Mouse (Mus musculus) MEL (cell line): ENCODE data around the gene Asap3. TPM values are rescaled to one million over a fixed set of nuclear protein-coding genes. Genes with fewer than 3 reads are reported as not detected.

Experiments used
- DNase-seq: peaks from one replicate; pipeline ENCODE4 v3.0.0; 2011; ENCODE audit warnings: low read depth, low spot score
- H3K27ac ChIP-seq: 2 replicates; pipeline ENCODE4 v1.5.1; 2012; ENCODE audit warnings: low read depth, mild to moderate bottlenecking, control low read depth, low read length, moderate library complexity; ENCODE audit not compliant: control insufficient read depth
- H3K27me3 ChIP-seq, 2 experiments: fragments of 150-350 bp in 1 of 2; sonication (generic) in 1 of 2; 2 replicates each; pipeline ENCODE4 v1.6.1; 2012; ENCODE audit warnings: low read length in 2 of 2, mild to moderate bottlenecking in 2 of 2, improper control_type of control experiment in 1 of 2, moderate library complexity in 1 of 2; ENCODE audit not compliant: insufficient read depth in 2 of 2, control insufficient read depth in 1 of 2
- H3K36me3 ChIP-seq, 2 experiments: 2 replicates each; pipeline ENCODE4 v1.6.1; 2012 to 2014; ENCODE audit warnings: low read length in 2 of 2, improper control_type of control experiment in 1 of 2, inconsistent platforms in 1 of 2, mild to moderate bottlenecking in 1 of 2; ENCODE audit not compliant: insufficient read depth in 2 of 2, control insufficient read depth in 1 of 2
- H3K4me1 ChIP-seq, 2 experiments: fragments of 150-350 bp in 1 of 2; sonication (generic) in 1 of 2; 2 replicates each; pipeline ENCODE4 v1.6.1; 2012; ENCODE audit warnings: low read length in 2 of 2, improper control_type of control experiment in 1 of 2, mild to moderate bottlenecking in 1 of 2; ENCODE audit not compliant: insufficient read depth in 2 of 2, control insufficient read depth in 1 of 2
- H3K4me3 ChIP-seq, 2 experiments: fragments of 150-350 bp in 1 of 2; sonication (generic) in 1 of 2; 2 replicates each; pipeline ENCODE4 v1.5.1; 2012; ENCODE audit warnings: low read depth in 2 of 2, low read length in 2 of 2, mild to moderate bottlenecking in 2 of 2, moderate library complexity in 2 of 2, control low read depth in 1 of 2, improper control_type of control experiment in 1 of 2; ENCODE audit not compliant: control insufficient read depth in 1 of 2, insufficient read depth in 1 of 2
- H3K79me2 ChIP-seq: 2 replicates; pipeline ENCODE4 v1.6.1; 2012; ENCODE audit warnings: mild to moderate bottlenecking, low read length, moderate library complexity; ENCODE audit not compliant: control insufficient read depth, poor library complexity, insufficient read depth
- H3K9ac ChIP-seq: 2 replicates; pipeline ENCODE4 v1.6.1; 2012; ENCODE audit warnings: low read depth, mild to moderate bottlenecking, control low read depth, low read length, moderate library complexity; ENCODE audit not compliant: control insufficient read depth, poor library complexity, severe bottlenecking
- H3K9me3 ChIP-seq: fragments of 150-350 bp; sonication (generic); replicated peaks from 2 replicates; pipeline ENCODE4 v1.6.1; 2012; ENCODE audit warnings: mild to moderate bottlenecking, low read length, improper control_type of control experiment, moderate library complexity; ENCODE audit not compliant: insufficient read depth
- BHLHE40 ChIP-seq: IDR thresholded peaks from 2 replicates; pipeline ENCODE4 v1.6.1; 2012; ENCODE audit warnings: low read depth, mild to moderate bottlenecking, inconsistent platforms, low read length, improper control_type of control experiment, borderline replicate concordance
- CHD1 ChIP-seq: IDR thresholded peaks from 2 replicates; pipeline ENCODE4 v1.6.1; 2012; ENCODE audit warnings: low read depth, mild to moderate bottlenecking, inconsistent platforms, low read length, improper control_type of control experiment
- CHD2 ChIP-seq: IDR thresholded peaks from 2 replicates; pipeline ENCODE4 v1.6.1; 2011; ENCODE audit warnings: low read length, improper control_type of control experiment
- CTCF ChIP-seq, 3 experiments: IDR thresholded peaks in 2 of 3; conservative IDR thresholded peaks in 1 of 3; 2 replicates each; pipeline ENCODE4 v1.5.1; 2011 to 2012; ENCODE audit warnings: low read length in 3 of 3, low read depth in 2 of 3, mild to moderate bottlenecking in 2 of 3, improper control_type of control experiment in 1 of 3, inconsistent platforms in 1 of 3, mixed read lengths in 1 of 3, moderate library complexity in 1 of 3; ENCODE audit not compliant: control insufficient read depth in 1 of 3, insufficient read depth in 1 of 3, poor library complexity in 1 of 3, severe bottlenecking in 1 of 3
- E2F4 ChIP-seq: IDR thresholded peaks from 2 replicates; pipeline ENCODE4 v1.6.1; 2011; ENCODE audit warnings: low read depth, low read length, improper control_type of control experiment, borderline replicate concordance
- ELF1 ChIP-seq: IDR thresholded peaks from 2 replicates; pipeline ENCODE4 v1.6.1; 2014; ENCODE audit warnings: low read depth, mild to moderate bottlenecking, inconsistent platforms, low read length, improper control_type of control experiment, moderate library complexity
- EP300 ChIP-seq, 2 experiments: IDR thresholded peaks; 2 replicates each; pipeline ENCODE4 v1.6.1; 2011; ENCODE audit warnings: improper control_type of control experiment in 2 of 2, low read length in 2 of 2, low read depth in 1 of 2, mild to moderate bottlenecking in 1 of 2
- ETS1 ChIP-seq: IDR thresholded peaks from 2 replicates; pipeline ENCODE4 v1.6.1; 2012; ENCODE audit warnings: low read depth, mild to moderate bottlenecking, inconsistent platforms, low read length, improper control_type of control experiment, moderate library complexity
- GABPA ChIP-seq: IDR thresholded peaks from 2 replicates; pipeline ENCODE4 v1.6.1; 2012; ENCODE audit warnings: low read depth, mild to moderate bottlenecking, inconsistent platforms, low read length, improper control_type of control experiment, moderate library complexity
- GATA1 ChIP-seq: IDR thresholded peaks from 2 replicates; pipeline ENCODE4 v1.6.1; 2011; ENCODE audit warnings: low read depth, low read length, improper control_type of control experiment
- HCFC1 ChIP-seq: IDR thresholded peaks from 2 replicates; pipeline ENCODE4 v1.6.1; 2012; ENCODE audit warnings: low read depth, mild to moderate bottlenecking, inconsistent platforms, low read length, improper control_type of control experiment, moderate library complexity
- JUND ChIP-seq: IDR thresholded peaks from 2 replicates; pipeline ENCODE4 v1.6.1; 2011; ENCODE audit warnings: low read depth, mild to moderate bottlenecking, improper control_type of control experiment, low read length
- KAT2A ChIP-seq: conservative IDR thresholded peaks from 2 replicates; pipeline ENCODE4 v1.6.1; 2012; ENCODE audit warnings: low read depth, low read length, improper control_type of control experiment, inconsistent platforms
- MAFK ChIP-seq: IDR thresholded peaks from 2 replicates; pipeline ENCODE4 v1.6.1; 2011; ENCODE audit warnings: low read depth, mild to moderate bottlenecking, low read length, improper control_type of control experiment, borderline replicate concordance
- MAZ ChIP-seq: IDR thresholded peaks from 2 replicates; pipeline ENCODE4 v1.6.1; 2012; ENCODE audit warnings: low read depth, mild to moderate bottlenecking, inconsistent platforms, low read length, improper control_type of control experiment
- MEF2A ChIP-seq: IDR thresholded peaks from 2 replicates; pipeline ENCODE4 v1.6.1; 2014; ENCODE audit warnings: low read depth, mild to moderate bottlenecking, inconsistent platforms, low read length, improper control_type of control experiment; ENCODE audit not compliant: poor library complexity, insufficient replicate concordance, severe bottlenecking; ENCODE audit errors: extremely low read depth
- MXI1 ChIP-seq: IDR thresholded peaks from 2 replicates; pipeline ENCODE4 v1.6.1; 2011; ENCODE audit warnings: mild to moderate bottlenecking, low read depth, low read length, improper control_type of control experiment
- MYB ChIP-seq: IDR thresholded peaks from 2 replicates; pipeline ENCODE4 v1.6.1; 2011; ENCODE audit warnings: mild to moderate bottlenecking, low read depth, low read length, improper control_type of control experiment
- MYC ChIP-seq: IDR thresholded peaks from 2 replicates; pipeline ENCODE4 v1.6.1; 2011; ENCODE audit warnings: low read depth, mild to moderate bottlenecking, low read length, improper control_type of control experiment, moderate library complexity
- NELFE ChIP-seq: IDR thresholded peaks from 2 replicates; pipeline ENCODE4 v1.6.1; 2011; ENCODE audit warnings: low read depth, low read length, improper control_type of control experiment
- NRF1 ChIP-seq: IDR thresholded peaks from 2 replicates; pipeline ENCODE4 v1.6.1; 2014; ENCODE audit warnings: low read depth, mild to moderate bottlenecking, inconsistent platforms, low read length, improper control_type of control experiment, moderate library complexity; ENCODE audit not compliant: poor library complexity, insufficient read depth, severe bottlenecking
- POLR2A ChIP-seq, 2 experiments: IDR thresholded peaks; 2 replicates each; pipeline ENCODE4 v1.6.1; 2011 to 2012; ENCODE audit warnings: low read length in 2 of 2, mild to moderate bottlenecking in 2 of 2, control low read depth in 1 of 2, improper control_type of control experiment in 1 of 2, low read depth in 1 of 2, moderate library complexity in 1 of 2; ENCODE audit not compliant: control insufficient read depth in 1 of 2, insufficient read depth in 1 of 2, poor library complexity in 1 of 2
- POLR2AphosphoS2 ChIP-seq: IDR thresholded peaks from 2 replicates; pipeline ENCODE4 v1.6.1; 2011; ENCODE audit warnings: low read length, improper control_type of control experiment
- POLR2AphosphoS5 ChIP-seq: IDR thresholded peaks from 2 replicates; pipeline ENCODE4 v1.6.1; 2012; ENCODE audit warnings: low read depth, borderline replicate concordance, mild to moderate bottlenecking, inconsistent platforms, low read length, moderate library complexity, mixed read lengths
- RAD21 ChIP-seq: IDR thresholded peaks from 2 replicates; pipeline ENCODE4 v1.6.1; 2011; ENCODE audit warnings: mild to moderate bottlenecking, low read depth, low read length, improper control_type of control experiment
- RCOR1 ChIP-seq: IDR thresholded peaks from 2 replicates; pipeline ENCODE4 v1.6.1; 2012; ENCODE audit warnings: low read depth, mild to moderate bottlenecking, inconsistent platforms, low read length, improper control_type of control experiment
- SMC3 ChIP-seq: IDR thresholded peaks from 2 replicates; pipeline ENCODE4 v1.6.1; 2011; ENCODE audit warnings: low read depth, low read length, improper control_type of control experiment
- TAL1 ChIP-seq: IDR thresholded peaks from 2 replicates; pipeline ENCODE4 v1.6.1; 2012; ENCODE audit warnings: mild to moderate bottlenecking, inconsistent platforms, low read length, moderate library complexity, mixed read lengths
- TBP ChIP-seq: IDR thresholded peaks from 2 replicates; pipeline ENCODE4 v1.8.0; 2011; ENCODE audit warnings: low read depth, low read length, improper control_type of control experiment
- TCF12 ChIP-seq: IDR thresholded peaks from 2 replicates; pipeline ENCODE4 v1.6.1; 2014; ENCODE audit warnings: low read depth, mild to moderate bottlenecking, inconsistent platforms, low read length, improper control_type of control experiment, moderate library complexity
- ZC3H11A ChIP-seq: IDR thresholded peaks from 2 replicates; pipeline ENCODE4 v1.6.1; 2012; ENCODE audit warnings: low read depth, mild to moderate bottlenecking, inconsistent platforms, low read length, improper control_type of control experiment
- ZKSCAN1 ChIP-seq: IDR thresholded peaks from 2 replicates; pipeline ENCODE4 v1.6.1; 2012; ENCODE audit warnings: low read depth, mild to moderate bottlenecking, inconsistent platforms, low read length, improper control_type of control experiment, moderate library complexity
- ZMIZ1 ChIP-seq: IDR thresholded peaks from 2 replicates; pipeline ENCODE4 v1.6.1; 2012; ENCODE audit warnings: low read depth, mild to moderate bottlenecking, inconsistent platforms, low read length, improper control_type of control experiment, moderate library complexity
- ZNF384 ChIP-seq: IDR thresholded peaks from 2 replicates; pipeline ENCODE4 v1.6.1; 2012; ENCODE audit warnings: low read depth, mild to moderate bottlenecking, inconsistent platforms, low read length, improper control_type of control experiment
- polyA plus RNA-seq, 2 experiments: library from polyadenylated mRNA; stranded (reverse) in 1 of 2; unstranded in 1 of 2; fragments of >175 nt in 1 of 2; fragments of >200 nt in 1 of 2; gene quantifications; 2 replicates each; pipeline versions ENCODE4 v1.2.1 to v1.2.4; 2012; ENCODE audit warnings: low replicate concordance in 2 of 2, low read depth in 1 of 2; ENCODE audit not compliant: insufficient read length in 2 of 2, insufficient read depth in 1 of 2, missing spikeins in 1 of 2
- total RNA-seq: library from RNA; depleted of rRNA; stranded (reverse); fragments of 300-350 nt; gene quantifications from 2 replicates; pipeline ENCODE4 v1.2.3, GENCODE M21; 2012

Asap3 gene
- total and polyA plus RNA-seq, 3 experiments = 0.04 to 0.33 TPM; not detected in 1

DNA sequence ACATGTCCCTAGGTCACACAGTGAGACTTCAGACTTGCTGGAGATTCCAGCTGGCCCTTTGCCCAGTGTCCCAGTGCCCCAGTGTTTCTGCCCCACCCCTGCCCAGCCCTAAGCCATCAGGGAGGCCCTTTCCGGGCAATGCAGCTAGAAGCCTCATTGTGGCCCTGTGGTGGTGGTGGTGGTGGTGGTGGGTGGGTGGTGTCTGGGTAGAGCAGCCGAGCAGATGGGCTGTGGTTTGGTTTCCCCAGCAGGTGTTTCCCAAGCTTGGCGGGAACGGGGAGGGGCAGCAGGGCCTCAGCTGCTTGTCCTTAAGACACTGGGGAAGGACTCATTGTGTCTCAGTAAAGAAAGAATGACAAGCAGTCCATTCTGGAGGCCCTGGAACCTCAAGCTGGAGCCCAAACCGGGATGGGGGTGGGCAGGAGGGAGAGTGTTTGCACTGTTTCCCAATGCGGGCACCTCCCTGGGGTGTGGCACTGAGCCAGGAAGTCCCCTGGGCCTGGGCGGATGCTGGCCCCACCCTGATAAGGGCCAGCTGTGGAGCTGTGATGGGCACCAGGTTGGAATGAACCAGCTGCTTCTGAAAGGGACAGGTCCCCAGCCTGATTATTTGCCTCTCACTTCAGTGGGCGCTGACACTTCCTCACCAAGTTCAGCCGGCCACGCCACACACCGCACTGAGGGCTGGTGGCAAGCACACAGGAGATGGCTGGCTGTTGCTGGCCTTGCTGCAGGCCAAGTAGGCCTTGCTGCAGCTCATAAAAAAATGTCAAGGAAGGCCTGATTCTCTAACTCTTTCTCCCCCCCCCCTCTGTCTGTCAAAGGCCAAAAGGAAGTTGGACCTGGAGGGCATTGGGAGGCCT lies 28.3 kb upstream of the Asap3 start:
- no peaks in the 10 kb centered on the region for H3K27me3 ChIP-seq
- DNase-seq = peak; percentile 90
- peaks cover 35% of the 10 kb centered on the region for H3K79me2 ChIP-seq
- no peaks in the 10 kb centered on the region for H3K9me3 ChIP-seq
- H3K36me3 ChIP-seq = peaks cover 0 to 54% of the 10 kb centered on the region in 2 experiments; a peak in 2 of 4 replicates
- peak overlapping the region; percentile 94 for H3K27ac ChIP-seq
- H3K4me1 ChIP-seq = peaks cover 18 to 63% of the 10 kb centered on the region in 2 experiments
- H3K4me3 ChIP-seq = peak overlapping the region in 1 of 2 experiments; percentile 11; a peak in 1 of 4 replicates
- peak overlapping the region; percentile 71 for H3K9ac ChIP-seq
- TF ChIP-seq ELF1 (0 out of 2 replicates have a peak, but pooled peaks have one; percentile 16), MAFK (no peak), TAL1 (peak; percentile 95), RAD21 (no peak), ZNF384 (peak; percentile 53; the same call in 1 of the 2 replicates), RCOR1 (peak; percentile 73), E2F4 (0 out of 2 replicates have a peak, but pooled peaks have one; percentile 41), HCFC1 (peak; percentile 23; the same call in 1 of the 2 replicates), CHD1 (no peak), MEF2A (no peak), GATA1 (peak; percentile 88), MAZ (peak; percentile 61; the same call in 1 of the 2 replicates), POLR2A (IDR thresholded peaks at IDR 0.05; ENCODE audit: control insufficient read depth in 1 of 2, insufficient read depth in 1 of 2, low read depth in 1 of 2, low read length in 2 of 2, poor library complexity in 1 of 2) (peak in 1 of 2 experiments; percentile 28; a peak in 1 of 4 replicates), TBP (no peak), NRF1 (no peak), ZMIZ1 (peak; percentile 51; the same call in 1 of the 2 replicates), KAT2A (no peak), TCF12 (peak; percentile 93), ZKSCAN1 (0 out of 2 replicates have a peak, but pooled peaks have one; percentile 32), EP300 (IDR thresholded peaks at IDR 0.05; ENCODE audit: low read depth in 1 of 2, low read length in 2 of 2) (peak; percentile 84 to 93), GABPA (peak; percentile 42; the same call in 1 of the 2 replicates), ZC3H11A (no peak), CTCF (IDR thresholded peaks at IDR 0.05 in 2 of 3, conservative IDR thresholded peaks at IDR 0.05 in 1 of 3; ENCODE audit: control insufficient read depth in 1 of 3, insufficient read depth in 1 of 3, low read depth in 2 of 3, low read length in 3 of 3, poor library complexity in 1 of 3, severe bottlenecking in 1 of 3) (no peak), POLR2AphosphoS2 (no peak), NELFE (peak; percentile 41), MXI1 (no peak), JUND (no peak), SMC3 (no peak), ETS1 (peak; percentile 99), BHLHE40 (0 out of 2 replicates have a peak, but pooled peaks have one; percentile 11), POLR2AphosphoS5 (no peak), CHD2 (no peak), MYC (no peak), MYB (no peak)
